10 mouse cellular contexts compared by ENCODE assay signal in genomic region chr16:32683343-32683742, GRCm38 (mm10). TPM values are rescaled to one million over a fixed set of nuclear protein-coding genes. Genes with fewer than 3 reads are reported as not detected.
DNase-seq lines count a peak whose midpoint lies in the region; ATAC-seq and TF ChIP-seq lines count a peak whose summit lies in the region.
"Had no signal": no experiment of that assay in that cellular context is flagged by ENCODE, and none has a peak within 500 bp of the region (broad histone marks: within the 10 kb centered on the region; RNA-seq: fewer than 3 reads in every experiment).

No protein-coding gene starts in this region.

- intact Hi-C loops in left cerebral cortex, adult 2 months (cut with DNase I), result no loop called here
- intact Hi-C loops in left cerebral cortex, postnatal 4 days (cut with DNase I), result loop anchor here (2.0 kb wide), 1 partner anchor 23 kb away; no protein-coding TSS in a partner anchor

- H3K4me3 ChIP-seq in left cerebral cortex, adult 2 months, result no peak overlapping the region
- H3K4me3 ChIP-seq: erythroblast, embryonic 14.5 days; megakaryocyte, embryonic 14.5 days had no signal

- DNase-seq in left cerebral cortex, adult 2 months (ENCODE audit: extremely low spot score in 1 of 2, low spot score in 2 of 2), result no peak
- DNase-seq in left cerebral cortex, postnatal 4 days, result no peak
- DNase-seq in MN1 (ENCODE audit: low spot score), result peak; percentile 68
- DNase-seq in embryo, embryonic 10 days (ENCODE audit: low spot score), result peak; percentile 63
- DNase-seq in thymus, postnatal 25 days, result peak; percentile 56
- no peak for DNase-seq in frontal cortex, postnatal 14 days (ENCODE audit: low spot score in 2 of 2)

- no peak overlapping the region for H3K27ac ChIP-seq in left cerebral cortex, adult 2 months

- ATAC-seq in inflammation-experienced regulatory T-cells, adult 6 months, result peak; percentile 60
- ATAC-seq in megakaryocyte-erythroid progenitor cell, adult 5-6 weeks (replicated peaks; ENCODE audit: low FRiP score, low TSS enrichment, poor library complexity, severe bottlenecking), result peak; percentile 70

- TF ChIP-seq CTCF in left cerebral cortex, adult 2 months (IDR thresholded peaks at IDR 0.05), result peak; percentile 74

RNA-seq across cellular contexts. Expression of gene Tnk2, which starts 39.7 kb away (rescaled TPM):
- total RNA-seq in left cerebral cortex, adult 2 months (2021), result 100 to 1,000 TPM; 239 to 244 TPM
- 10 to 100 TPM; 84.7 to 99.6 TPM for total RNA-seq in left cerebral cortex, postnatal 4 days (2021)
- polyA plus RNA-seq in inflammation-experienced regulatory T-cells, adult 6 months (2017; shearing (Covaris generic)), result 10 to 100 TPM in 1 of 3 experiments, 1 to 10 TPM in 2; 7.2 to 10.1 (median 8.6) TPM
- 45.7 and 54.4 TPM in 2 replicates for total RNA-seq in megakaryocyte-erythroid progenitor cell, adult 5-6 weeks (2014; fragmentation: Nextera tagmentation)
- total RNA-seq in megakaryocyte-erythroid progenitor cell, adult 5-6 weeks (2017), result 27.7 and 28.6 TPM in 2 replicates

RNA-seq across cellular contexts. Expression of gene Muc4, which starts 52.3 kb away (rescaled TPM):
- not detected for total RNA-seq in left cerebral cortex, adult 2 months (2021)
- total RNA-seq in left cerebral cortex, postnatal 4 days (2021), result not detected
- polyA plus RNA-seq in inflammation-experienced regulatory T-cells, adult 6 months (2017; shearing (Covaris generic)), result under 1 TPM in 1 of 3 experiments, not detected in 2; 0.05 TPM
- not detected in 2 replicates for total RNA-seq in megakaryocyte-erythroid progenitor cell, adult 5-6 weeks (2014; fragmentation: Nextera tagmentation)
- not detected in 2 replicates for total RNA-seq in megakaryocyte-erythroid progenitor cell, adult 5-6 weeks (2017)
- polyA plus RNA-seq: erythroblast, embryonic 14.5 days had no signal

Comparison
In these comparisons a context has a peak if more than half of its experiments do, and no peak if none do; other contexts are left out.
1. DNase-seq: peak in MN1 (single experiment), embryo, embryonic 10 days (single experiment) and thymus, postnatal 25 days (single experiment); none in left cerebral cortex, adult 2 months (0 of 2), left cerebral cortex, postnatal 4 days (single experiment) and frontal cortex, postnatal 14 days (0 of 2).